Mouse (Mus musculus): ENCODE results near the gene Slc39a3. TPM values are rescaled to one million over a fixed set of nuclear protein-coding genes. Genes with fewer than 3 reads are reported as not detected.

Slc39a3 gene
- total and polyA plus RNA-seq, 3 experiments: 15.6 to 19.5 TPM; not detected in 1

DNA sequence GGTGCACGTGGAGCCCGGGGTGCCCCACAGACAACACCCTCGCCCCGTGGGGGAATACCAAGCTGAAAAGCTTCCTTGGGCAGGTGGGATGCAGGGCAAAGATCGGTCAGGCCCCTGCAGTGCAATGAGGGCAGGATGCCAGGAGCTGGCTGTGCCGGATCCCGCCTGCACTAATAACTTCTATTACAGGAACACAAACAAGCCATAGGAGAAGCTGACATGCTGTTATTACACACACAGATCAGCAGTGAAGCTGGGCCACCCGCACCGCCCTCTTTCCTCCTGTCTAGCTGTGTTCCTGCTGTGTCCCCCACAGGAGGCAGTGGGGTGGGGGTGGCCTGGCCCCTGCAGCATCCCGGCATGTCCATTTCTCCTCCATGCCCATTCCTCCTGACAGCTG, 8.2 kb downstream of the Slc39a3 start:
- TF ChIP-seq CHD2 (IDR thresholded peaks at IDR 0.05; ENCODE audit: low read length): no peak
- TF ChIP-seq SIN3A (IDR thresholded peaks at IDR 0.05; ENCODE audit: low read length): no peak
- no peak for TF ChIP-seq POLR2AphosphoS5 (IDR thresholded peaks at IDR 0.05; ENCODE audit: borderline replicate concordance, low read depth, low read length)
- no peak for TF ChIP-seq ZNF384 (IDR thresholded peaks at IDR 0.05; ENCODE audit: low read depth, low read length)
- TF ChIP-seq ELF1 (IDR thresholded peaks at IDR 0.05; ENCODE audit: low read depth, low read length): no peak
- TF ChIP-seq RAD21 (IDR thresholded peaks at IDR 0.05; ENCODE audit: low read depth, low read length): no peak
- no peak for TF ChIP-seq RCOR1 (IDR thresholded peaks at IDR 0.05; ENCODE audit: low read depth, low read length)
- no peak for TF ChIP-seq TAL1 (IDR thresholded peaks at IDR 0.05; ENCODE audit: low read length)
- no peak for TF ChIP-seq ETS1 (IDR thresholded peaks at IDR 0.05; ENCODE audit: low read depth, low read length)
- TF ChIP-seq ZKSCAN1 (IDR thresholded peaks at IDR 0.05; ENCODE audit: low read depth, low read length): no peak
- Histone ChIP-seq H3K27me3 (ENCODE audit: control insufficient read depth in 1 of 2, insufficient read depth in 2 of 2, low read length in 2 of 2) (no peaks in the 10 kb centered on the region), H3K4me1 (ENCODE audit: control insufficient read depth in 1 of 2, insufficient read depth in 2 of 2, low read length in 2 of 2) (no peaks in the 10 kb centered on the region), H3K79me2 (ENCODE audit: control insufficient read depth, insufficient read depth, low read length, poor library complexity) (no peaks in the 10 kb centered on the region), H3K36me3 (ENCODE audit: control insufficient read depth in 1 of 2, insufficient read depth in 2 of 2, low read length in 2 of 2) (no peaks in the 10 kb centered on the region), H3K9ac (ENCODE audit: control insufficient read depth, low read depth, low read length, poor library complexity, severe bottlenecking) (no peak overlapping the region), H3K4me3 (ENCODE audit: control insufficient read depth in 1 of 2, insufficient read depth in 1 of 2, low read depth in 2 of 2, low read length in 2 of 2) (no peak overlapping the region), H3K9me3 (replicated peaks; ENCODE audit: insufficient read depth, low read length) (no peaks in the 10 kb centered on the region), H3K27ac (ENCODE audit: control insufficient read depth, low read depth, low read length) (no peak overlapping the region)
- DNase-seq (ENCODE audit: low read depth, low spot score): no peak

DNA sequence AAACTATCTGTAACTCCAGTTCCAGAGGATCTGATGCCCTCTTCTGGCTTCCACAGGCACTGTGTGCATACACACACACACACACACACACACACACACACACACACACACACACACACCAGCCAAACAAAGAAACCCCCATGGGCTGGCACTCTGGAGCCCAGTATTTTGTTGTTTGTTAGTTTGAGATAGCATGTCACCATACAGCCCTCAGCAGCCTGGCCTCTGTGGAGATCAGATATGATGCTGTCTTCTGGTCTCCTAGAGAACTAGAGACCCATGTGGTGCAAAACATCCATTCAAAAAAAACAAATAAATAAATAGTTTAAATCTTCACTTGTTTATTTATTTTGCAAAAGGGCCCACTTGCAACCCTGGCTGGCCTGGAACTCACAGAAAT, 9.0 kb downstream of the Slc39a3 start:
- Histone ChIP-seq H3K9ac (ENCODE audit: control insufficient read depth, low read depth, low read length, poor library complexity, severe bottlenecking) (no peak overlapping the region), H3K79me2 (ENCODE audit: control insufficient read depth, insufficient read depth, low read length, poor library complexity) (no peaks in the 10 kb centered on the region), H3K9me3 (replicated peaks; ENCODE audit: insufficient read depth, low read length) (no peaks in the 10 kb centered on the region), H3K4me1 (ENCODE audit: control insufficient read depth in 1 of 2, insufficient read depth in 2 of 2, low read length in 2 of 2) (no peaks in the 10 kb centered on the region), H3K27ac (ENCODE audit: control insufficient read depth, low read depth, low read length) (no peak overlapping the region), H3K36me3 (ENCODE audit: control insufficient read depth in 1 of 2, insufficient read depth in 2 of 2, low read length in 2 of 2) (no peaks in the 10 kb centered on the region), H3K27me3 (ENCODE audit: control insufficient read depth in 1 of 2, insufficient read depth in 2 of 2, low read length in 2 of 2) (no peaks in the 10 kb centered on the region), H3K4me3 (ENCODE audit: control insufficient read depth in 1 of 2, insufficient read depth in 1 of 2, low read depth in 2 of 2, low read length in 2 of 2) (no peak overlapping the region)
- no peak for DNase-seq (ENCODE audit: low read depth, low spot score)
- TF ChIP-seq E2F4 (IDR thresholded peaks at IDR 0.05; ENCODE audit: borderline replicate concordance, low read depth, low read length): no peak
- no peak for TF ChIP-seq POLR2AphosphoS5 (IDR thresholded peaks at IDR 0.05; ENCODE audit: borderline replicate concordance, low read depth, low read length)
- TF ChIP-seq TBP (IDR thresholded peaks at IDR 0.05; ENCODE audit: low read depth, low read length): no peak
- TF ChIP-seq ELF1 (IDR thresholded peaks at IDR 0.05; ENCODE audit: low read depth, low read length): no peak
- TF ChIP-seq ZKSCAN1 (IDR thresholded peaks at IDR 0.05; ENCODE audit: low read depth, low read length): no peak
- no peak for TF ChIP-seq EP300 (IDR thresholded peaks at IDR 0.05; ENCODE audit: low read depth in 1 of 2, low read length in 2 of 2)
- TF ChIP-seq MYC (IDR thresholded peaks at IDR 0.05; ENCODE audit: low read depth, low read length): no peak
- TF ChIP-seq MYB (IDR thresholded peaks at IDR 0.05; ENCODE audit: low read depth, low read length): no peak
- TF ChIP-seq POLR2A (IDR thresholded peaks at IDR 0.05; ENCODE audit: control insufficient read depth in 1 of 2, insufficient read depth in 1 of 2, low read depth in 1 of 2, low read length in 2 of 2, poor library complexity in 1 of 2): no peak
- no peak for TF ChIP-seq ZC3H11A (IDR thresholded peaks at IDR 0.05; ENCODE audit: low read depth, low read length)
- no peak for TF ChIP-seq SMC3 (IDR thresholded peaks at IDR 0.05; ENCODE audit: low read depth, low read length)
- TF ChIP-seq RCOR1 (IDR thresholded peaks at IDR 0.05; ENCODE audit: low read depth, low read length): no peak
- no peak for TF ChIP-seq NRF1 (IDR thresholded peaks at IDR 0.05; ENCODE audit: insufficient read depth, low read depth, low read length, poor library complexity, severe bottlenecking)
- TF ChIP-seq USF1 (IDR thresholded peaks at IDR 0.05; ENCODE audit: low read depth, low read length): no peak
